Comparison of ENCODE assay signal across 19 mouse cellular contexts in genomic region chr1:58475662-58476061, GRCm38 (mm10).
"Had no signal": no experiment of that assay in that cellular context is flagged by ENCODE, and none has a peak within 500 bp of the region (broad histone marks: within the 10 kb centered on the region; RNA-seq: fewer than 3 reads in every experiment).

No protein-coding gene starts in this region.

- H3K27ac ChIP-seq: liver, embryonic 14.5 days; midbrain, embryonic 10.5 days; midbrain, embryonic 13.5 days; midbrain, embryonic 15.5 days; neural tube, embryonic 13.5 days; neural tube, embryonic 15.5 days had no signal

- H3K4me3 ChIP-seq: midbrain, embryonic 10.5 days; midbrain, embryonic 13.5 days; midbrain, embryonic 15.5 days; myocyte; neural tube, embryonic 13.5 days; neural tube, embryonic 15.5 days had no signal

- H3K9ac ChIP-seq: liver, embryonic 14.5 days; lung, embryonic 14.5 days; midbrain, embryonic 13.5 days; midbrain, embryonic 15.5 days; neural tube, embryonic 13.5 days; neural tube, embryonic 15.5 days had no signal

- H3K4me2 ChIP-seq: lung, embryonic 14.5 days; midbrain, embryonic 13.5 days; midbrain, embryonic 15.5 days; neural tube, embryonic 13.5 days; neural tube, embryonic 15.5 days had no signal

- DNase-seq: lung, adult 18-20 months; lung, embryonic 14.5 days; lung, postnatal 10 days; lung, postnatal 4 days; retina, postnatal 1 day; right cerebral cortex, adult 18-20 months; right cerebral cortex, postnatal 25 days; right cerebral cortex, postnatal 4 days; spleen, adult 18-20 months; thymus, adult 18-20 months; thymus, postnatal 14 days; thymus, postnatal 36 days had no signal

- H3K4me1 ChIP-seq: midbrain, embryonic 10.5 days; midbrain, embryonic 13.5 days; midbrain, embryonic 15.5 days; neural tube, embryonic 13.5 days; neural tube, embryonic 15.5 days had no signal

- ATAC-seq: midbrain, embryonic 13.5 days; midbrain, embryonic 15.5 days had no signal

- H3K9me3 ChIP-seq: midbrain, embryonic 10.5 days; midbrain, embryonic 13.5 days; midbrain, embryonic 15.5 days; neural tube, embryonic 13.5 days; neural tube, embryonic 15.5 days had no signal

- H3K27me3 ChIP-seq: midbrain, embryonic 13.5 days; midbrain, embryonic 15.5 days; neural tube, embryonic 13.5 days; neural tube, embryonic 15.5 days had no signal
